Mouse (Mus musculus) NIH3T3 (cell line): ENCODE measurements at regions not wholly inside any gene's neighbourhood (a gene's known extent, or its start where the extent isn't known, plus 50 kb on each side); places are given as distances from the start of the nearest gene placed in this dataset.

ENCODE experiments used
- DNase-seq: peaks from one replicate; pipeline ENCODE4 v3.0.0-alpha.2; 2012; ENCODE audit warnings: low read depth

DNA sequence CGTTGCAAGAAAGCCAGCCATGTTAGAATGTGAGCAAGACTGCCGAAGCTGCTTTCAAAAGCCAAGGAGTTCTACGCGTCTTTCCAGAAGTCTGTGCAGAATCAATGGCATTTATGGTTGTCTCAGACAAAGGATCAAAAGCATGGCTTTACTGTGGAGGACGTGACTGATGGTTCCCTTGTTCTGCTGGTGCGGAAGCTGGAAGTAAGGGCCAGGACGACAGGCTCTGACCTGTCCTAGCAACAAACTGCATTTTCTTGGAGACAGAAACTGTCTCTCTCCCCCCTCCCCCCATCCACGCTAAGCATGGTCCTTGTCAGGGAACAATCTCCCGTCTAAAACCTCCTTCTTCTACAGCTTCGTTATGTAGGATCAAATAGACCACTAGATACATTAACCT lies 2780.3 kb upstream of the Gm7489 start:
- DNase-seq: no peak

GRCm38 (mm10) chr15:51104796-51105195 lies 2779.9 kb upstream of the Gm7489 start:
- DNase-seq: no peak

DNA sequence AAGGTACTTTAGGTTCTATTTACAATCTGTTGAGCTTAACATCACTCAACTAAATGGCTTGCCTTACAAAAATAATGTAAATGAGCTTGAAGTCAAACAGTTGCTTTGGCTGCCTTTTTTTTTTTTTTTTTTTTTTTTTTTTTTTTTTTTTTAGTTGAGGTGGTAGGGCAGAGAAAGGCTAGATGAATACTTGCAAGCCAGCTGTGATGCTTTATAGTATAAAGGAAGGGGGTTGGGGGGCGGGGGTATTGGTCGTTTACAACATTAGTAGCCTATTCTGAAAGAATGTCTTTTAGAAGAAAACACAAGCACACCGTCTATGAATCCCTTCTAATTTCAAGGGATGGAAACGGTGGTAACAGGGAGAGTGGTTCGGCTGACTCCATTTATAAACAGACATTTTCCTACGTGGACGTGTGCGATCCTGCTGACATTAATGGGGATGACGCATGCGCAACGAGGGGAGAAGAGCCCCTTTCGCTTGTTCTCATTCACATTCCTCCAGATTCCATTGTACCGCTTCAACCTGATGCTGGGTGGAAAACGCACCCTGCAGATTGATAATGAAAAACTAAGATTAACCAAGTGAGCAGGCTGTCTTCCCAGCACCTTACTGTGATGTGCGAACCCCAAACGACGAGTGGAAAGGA lies 2779.2 kb upstream of the Gm7489 start:
- no peak for DNase-seq

- DNase-seq: no peak
Observed at GRCm38 (mm10) chr15:51110186-51110585, 2774.5 kb upstream of the Gm7489 start.

DNA sequence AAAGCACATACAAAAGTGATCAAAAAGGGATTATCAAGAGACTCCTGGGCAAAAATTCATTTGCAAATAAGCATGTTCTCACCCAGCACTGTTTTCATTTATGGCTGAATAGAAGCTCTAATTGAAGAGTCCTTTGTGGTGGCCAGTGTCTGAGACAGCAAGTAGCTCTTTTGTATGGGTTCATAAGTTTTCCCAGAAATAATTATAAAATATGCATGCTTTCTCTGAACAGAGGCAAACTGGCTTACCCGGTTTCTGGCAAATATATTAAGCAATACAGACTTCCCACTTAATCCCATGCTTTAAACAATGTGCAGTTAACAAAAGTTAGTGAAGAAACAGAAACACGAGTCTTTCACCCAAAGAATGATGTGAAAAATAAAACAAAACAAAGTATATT lies 2758.8 kb upstream of the Gm7489 start:
- no peak for DNase-seq

DNA sequence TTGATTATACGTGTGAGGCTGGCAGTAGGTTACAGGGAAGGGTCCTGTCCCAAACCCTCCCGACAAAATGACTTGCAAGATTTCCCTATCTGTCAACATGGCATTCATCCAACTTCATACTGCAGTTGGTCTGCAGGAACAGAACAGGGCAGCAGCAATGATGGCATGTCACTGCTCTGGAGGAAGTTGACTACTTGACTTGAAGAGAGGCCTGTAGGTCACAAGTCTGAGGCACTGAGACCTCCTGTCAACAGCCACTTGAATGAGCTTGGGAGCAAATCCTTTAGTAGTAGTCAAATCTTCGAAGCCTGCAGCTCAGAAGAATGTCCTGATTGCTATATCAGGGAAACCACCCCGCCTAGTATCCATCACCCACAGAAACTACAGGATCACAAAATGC lies 2753.7 kb upstream of the Gm7489 start:
- no peak for DNase-seq

GRCm38 (mm10) chr15:51136121-51136520 lies 2748.6 kb upstream of the Gm7489 start:
- DNase-seq: no peak

DNA sequence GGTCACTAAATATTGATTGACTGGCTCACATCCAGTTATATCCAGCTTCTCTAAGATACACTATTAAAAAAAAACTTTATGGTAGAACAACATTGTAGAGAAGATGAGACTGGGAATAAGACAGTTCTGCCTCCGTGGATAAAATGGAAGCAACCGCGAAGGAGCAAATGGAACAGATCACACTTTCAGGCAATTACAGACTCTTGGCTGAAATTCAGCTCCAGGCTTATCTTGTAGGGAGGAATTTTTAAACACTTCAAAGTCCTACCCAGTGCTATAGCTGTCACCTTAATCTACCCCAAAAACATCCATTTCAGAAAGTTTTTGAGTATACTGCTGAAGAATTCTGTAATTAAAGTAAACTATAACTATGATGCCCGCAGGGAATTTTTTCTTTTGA lies 2745.2 kb upstream of the Gm7489 start:
- DNase-seq: no peak

DNA sequence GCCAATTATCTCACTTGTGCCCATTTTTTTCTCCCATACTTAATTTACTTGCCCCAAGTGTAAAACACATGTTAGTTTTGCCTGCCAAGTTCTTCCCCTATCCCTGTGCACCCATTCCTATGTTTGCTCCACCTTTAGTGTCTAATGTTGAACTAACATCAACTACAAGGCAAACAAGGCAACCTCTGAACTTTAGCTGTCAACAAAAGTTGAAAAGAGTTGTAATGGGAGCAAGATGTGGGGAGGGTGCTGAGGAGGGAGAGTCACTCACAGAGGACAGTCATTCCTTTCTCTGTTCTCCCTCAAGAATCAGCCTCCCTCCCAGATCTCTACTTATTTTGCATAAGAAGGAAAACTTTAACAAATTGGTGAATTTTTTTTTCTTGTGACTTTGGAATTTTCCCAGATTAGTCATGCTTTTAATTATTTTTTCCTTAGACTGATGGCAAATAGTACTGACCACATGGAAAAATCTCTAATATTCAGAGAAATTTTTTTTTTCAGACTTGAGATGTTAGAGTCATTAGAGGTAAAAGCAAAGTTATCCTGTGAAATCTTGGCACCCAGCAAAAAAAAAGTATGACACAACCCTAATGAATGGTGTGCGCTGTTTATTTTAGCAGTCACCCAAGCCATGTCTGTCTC lies 2710.6 kb upstream of the Gm7489 start:
- peak; percentile 52 for DNase-seq

- no peak for DNase-seq
Observed at GRCm38 (mm10) chr15:51176466-51176865, 2708.2 kb upstream of the Gm7489 start.

GRCm38 (mm10) chr15:51189134-51189533 lies 2695.6 kb upstream of the Gm7489 start:
- peak; percentile 75 for DNase-seq

- DNase-seq: no peak
Observed at GRCm38 (mm10) chr15:51197466-51198158, 2687.1 kb upstream of the Gm7489 start.

GRCm38 (mm10) chr15:51203351-51203750 lies 2681.4 kb upstream of the Gm7489 start:
- no peak for DNase-seq

DNA sequence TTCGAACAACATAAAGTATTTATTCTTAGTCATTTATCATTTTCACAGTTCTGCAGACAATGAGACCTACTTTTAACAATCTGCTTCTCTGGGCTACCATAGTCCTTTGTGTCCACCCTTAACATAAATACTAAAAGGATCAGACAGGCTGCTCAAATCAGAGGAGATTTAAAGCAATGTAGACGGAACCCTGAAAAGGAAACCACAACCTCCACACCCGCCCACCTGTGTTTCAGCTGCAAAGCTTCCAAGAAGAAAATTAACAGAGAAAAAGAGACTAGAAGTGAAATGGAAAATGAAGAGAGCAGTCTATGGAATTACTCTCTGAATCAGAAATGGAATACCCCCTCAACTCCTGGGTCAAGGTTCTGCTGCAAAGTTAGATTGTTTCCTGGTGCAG lies 2678.7 kb upstream of the Gm7489 start:
- DNase-seq: no peak

- DNase-seq: no peak
Observed at GRCm38 (mm10) chr15:51206773-51207172, 2677.9 kb upstream of the Gm7489 start.

GRCm38 (mm10) chr15:51234873-51235272 lies 2649.8 kb upstream of the Gm7489 start:
- no peak for DNase-seq

GRCm38 (mm10) chr15:51244596-51244995 lies 2640.1 kb upstream of the Gm7489 start:
- DNase-seq: peak; percentile 6

- no peak for DNase-seq
Observed at GRCm38 (mm10) chr15:51247259-51247658, 2637.4 kb upstream of the Gm7489 start.

GRCm38 (mm10) chr15:51248034-51248788 lies 2636.5 kb upstream of the Gm7489 start:
- DNase-seq: peak; percentile 80

GRCm38 (mm10) chr15:51248789-51249040 lies 2636.0 kb upstream of the Gm7489 start:
- DNase-seq: no peak

DNA sequence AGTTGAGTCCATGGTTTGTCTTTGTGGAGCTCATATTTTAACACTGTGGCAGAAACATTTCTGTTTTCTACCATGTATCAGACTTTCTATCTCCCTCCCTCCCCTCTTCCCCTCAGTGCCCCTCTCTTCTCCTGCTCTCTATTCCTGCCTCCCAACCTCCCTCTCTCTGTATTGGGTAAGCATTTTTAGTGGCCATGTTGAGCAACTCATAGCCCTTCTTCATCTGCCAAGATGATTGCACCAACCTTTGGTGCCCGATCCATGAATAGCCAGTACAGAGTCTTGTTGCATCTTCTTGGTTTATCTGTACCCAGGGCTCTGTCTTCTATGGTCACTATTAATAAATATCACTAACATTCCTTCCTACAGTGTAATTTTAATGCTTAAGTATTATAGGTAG lies 2630.6 kb upstream of the Gm7489 start:
- no peak for DNase-seq

DNA sequence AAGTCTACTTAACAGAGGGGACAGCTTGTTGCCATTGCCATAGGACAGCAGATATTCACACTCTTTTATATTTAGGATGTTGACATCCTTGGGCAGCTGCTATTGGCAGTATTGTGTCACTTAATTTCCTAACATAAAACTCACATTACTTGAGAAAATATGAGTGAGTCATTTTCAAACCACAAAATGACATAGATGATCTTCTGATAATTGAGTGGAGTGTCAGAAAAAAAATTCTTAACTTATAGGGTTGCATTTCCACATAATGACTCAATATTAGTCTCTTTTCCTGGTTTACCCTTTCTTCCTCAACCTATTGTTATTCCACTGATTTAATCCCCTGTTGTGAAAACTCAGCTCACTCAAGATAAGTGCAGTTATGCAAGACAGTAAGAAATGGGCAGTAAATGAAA lies 2629.5 kb upstream of the Gm7489 start:
- DNase-seq: no peak

DNA sequence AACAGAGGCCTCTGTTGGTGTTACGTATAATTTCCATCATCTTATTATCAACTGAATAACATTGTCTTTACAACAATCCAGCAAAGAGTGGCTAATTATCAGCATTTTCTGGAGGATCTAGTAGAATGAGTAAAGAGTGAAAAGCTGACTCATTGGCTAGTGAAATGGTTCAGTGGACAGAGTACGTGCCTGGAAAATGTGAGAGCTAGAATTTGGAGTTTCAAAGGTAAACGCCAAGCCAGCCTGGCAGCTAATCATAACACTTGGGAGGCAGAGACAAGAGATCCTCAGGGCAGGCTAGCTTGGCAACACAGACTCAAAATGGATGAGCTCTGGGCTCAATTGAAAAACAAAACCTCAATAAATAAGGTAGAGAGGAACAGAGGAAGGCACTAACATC lies 2628.0 kb upstream of the Gm7489 start:
- no peak for DNase-seq
